Mouse (Mus musculus): Measurements from ENCODE around the gene Plcd1. TPM values are rescaled to one million over a fixed set of nuclear protein-coding genes. Genes with fewer than 3 reads are reported as not detected.

The Plcd1 gene
- 2.0 TPM for polyA plus RNA-seq (2015; fragmentation: Illumina TruSeq; extraction: RNeasy Lipid Tissue Mini Kit (QIAGEN cat#74804); ENCODE audit: insufficient read depth, low replicate concordance)

DNA sequence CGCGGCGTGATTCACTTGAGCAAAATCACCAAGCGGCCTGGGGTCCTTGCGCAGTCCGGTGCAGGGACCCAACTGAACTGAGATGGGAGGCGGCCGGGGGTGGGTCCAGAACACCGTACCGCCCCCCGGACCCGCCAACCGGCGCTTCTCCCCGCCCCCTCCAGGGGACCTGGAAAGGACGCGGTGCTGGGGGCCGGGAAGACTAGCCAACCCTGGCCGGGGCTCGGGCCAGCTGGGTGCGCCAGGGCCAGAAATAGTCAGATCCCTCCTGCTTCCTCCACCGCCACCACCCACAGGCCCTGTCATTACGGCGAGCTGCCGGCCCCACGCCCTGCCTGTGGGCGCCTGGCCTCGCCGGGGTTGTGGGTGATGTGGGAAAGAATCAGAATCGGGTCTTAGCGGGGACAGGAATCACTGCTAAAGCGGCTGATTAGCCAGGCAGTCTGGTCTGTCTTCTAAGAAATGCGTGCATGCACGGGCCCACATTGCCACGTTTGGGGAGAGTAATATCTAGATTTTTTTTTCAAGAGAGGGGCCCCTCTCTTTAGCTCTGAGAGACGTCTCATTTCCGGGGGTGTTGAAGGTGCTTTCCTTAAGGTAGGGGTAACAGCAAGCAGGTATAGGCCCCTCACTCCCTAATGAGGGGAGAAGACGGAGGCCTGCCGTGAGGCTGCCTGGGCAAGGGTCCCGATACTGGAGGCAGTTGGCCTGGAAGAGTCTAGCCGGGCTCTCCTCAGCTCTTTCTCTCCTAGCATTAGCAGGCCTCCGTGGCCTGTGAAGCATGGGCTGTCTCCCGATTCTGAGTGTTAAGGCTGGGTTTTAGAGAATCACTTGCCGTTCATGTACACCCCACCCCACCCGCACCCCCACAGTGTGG, at the start of gene Plcd1:
Gene Plcd1 (minus strand): TSS at position 84 of the 877 bp plus-strand sequence.

DNA sequence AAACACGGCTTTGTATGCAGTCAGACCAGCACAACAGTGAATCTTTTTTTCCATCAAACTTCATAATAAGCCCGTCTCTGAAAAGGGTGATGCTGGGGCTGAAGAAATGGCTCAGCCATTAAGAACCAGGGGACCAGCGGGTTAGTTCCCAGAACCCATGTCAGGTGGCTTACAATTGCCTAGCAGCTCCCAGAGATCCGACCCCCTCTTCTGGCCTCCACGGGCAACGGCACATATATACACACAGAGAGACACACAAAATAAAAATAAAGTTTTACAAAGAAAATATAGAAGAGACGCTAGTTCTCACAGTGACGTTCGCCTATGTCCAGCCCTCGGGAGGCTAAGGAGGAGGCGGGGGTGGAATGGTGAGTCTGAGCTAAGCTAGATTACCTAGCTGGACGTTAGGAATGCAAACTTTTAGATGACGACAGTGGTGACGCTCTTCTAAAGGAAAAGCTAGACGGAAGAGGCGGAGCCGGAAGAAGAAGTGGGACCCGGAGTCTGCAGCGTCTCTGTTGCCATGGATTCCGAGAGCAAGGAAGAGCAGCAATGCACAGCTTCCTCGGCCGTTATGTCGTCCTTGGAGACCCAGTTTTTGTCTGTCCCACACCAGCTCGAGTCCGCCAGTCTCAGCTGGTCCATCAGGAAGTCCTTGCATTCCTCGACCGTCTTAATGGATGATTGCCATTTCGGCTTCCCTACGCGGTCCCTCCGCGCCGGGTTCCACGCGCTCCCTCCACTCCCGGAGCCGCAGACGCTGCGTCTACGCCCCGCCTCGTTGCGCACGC, 8.9 kb upstream of the Plcd1 start, which contains the start of gene Dlec1:
Gene Dlec1 (plus strand): TSS at position 487 of the 791 bp plus-strand sequence.

DNA sequence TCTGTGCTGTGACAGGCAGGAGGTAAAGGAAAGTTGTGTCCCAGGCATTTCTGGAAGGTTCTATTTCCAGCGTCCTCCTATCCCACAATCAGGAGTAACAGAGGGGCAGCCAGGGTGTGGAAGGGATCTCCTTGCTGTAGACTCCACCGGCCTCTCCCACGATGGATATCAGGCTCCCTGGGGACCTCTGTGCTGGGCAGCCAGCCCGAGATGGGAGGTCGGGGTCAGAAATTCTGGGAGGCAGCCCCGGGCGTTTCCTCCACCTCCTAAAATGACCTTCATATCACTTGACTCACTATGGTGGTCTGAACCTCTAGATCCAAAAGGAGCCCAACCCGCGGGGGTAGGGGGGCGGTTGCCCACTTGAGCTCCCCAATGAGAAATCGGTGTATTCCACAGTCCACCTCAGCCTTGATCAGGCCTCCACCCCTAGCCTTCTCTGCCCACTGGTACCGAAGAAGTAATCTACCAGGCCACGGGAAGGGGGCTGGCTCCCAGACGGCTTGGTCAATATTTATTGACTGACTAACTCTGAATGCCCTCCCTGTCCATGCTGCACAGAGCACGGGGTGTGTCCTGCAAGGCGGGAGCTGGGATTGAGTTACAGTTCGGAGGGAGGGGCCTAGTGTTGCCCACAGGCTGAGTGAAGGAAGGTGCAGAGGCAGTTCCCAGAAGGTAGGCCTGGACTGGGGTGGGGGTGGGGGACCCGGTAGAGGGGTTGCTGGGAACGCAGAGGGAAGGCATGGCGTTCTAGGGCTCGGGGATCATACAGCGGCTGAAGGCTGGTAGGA, 41.0 kb downstream of the Plcd1 start, which contains the start of gene Vill:
Gene Vill (plus strand): TSS at position 625 of the 791 bp plus-strand sequence.

Other genes starting within 250 kb of the Plcd1 start
- gene Ctdspl, start 167.0 kb downstream of the Plcd1 start, polyA plus RNA-seq (2015; fragmentation: Illumina TruSeq; extraction: RNeasy Lipid Tissue Mini Kit (QIAGEN cat#74804); ENCODE audit: insufficient read depth, low replicate concordance) = 4.9 TPM
- gene Vill, start 40.7 kb downstream of the Plcd1 start, polyA plus RNA-seq (2015; fragmentation: Illumina TruSeq; extraction: RNeasy Lipid Tissue Mini Kit (QIAGEN cat#74804); ENCODE audit: insufficient read depth, low replicate concordance) = 6.1 TPM
- 0.43 TPM for gene Dlec1, start 9.0 kb upstream of the Plcd1 start, polyA plus RNA-seq (2015; fragmentation: Illumina TruSeq; extraction: RNeasy Lipid Tissue Mini Kit (QIAGEN cat#74804); ENCODE audit: insufficient read depth, low replicate concordance)
- not detected for gene Acaa1b, start 63.6 kb upstream of the Plcd1 start, polyA plus RNA-seq (2015; fragmentation: Illumina TruSeq; extraction: RNeasy Lipid Tissue Mini Kit (QIAGEN cat#74804); ENCODE audit: insufficient read depth, low replicate concordance)
- gene Gm47289, start 65.7 kb upstream of the Plcd1 start, polyA plus RNA-seq (2015; fragmentation: Illumina TruSeq; extraction: RNeasy Lipid Tissue Mini Kit (QIAGEN cat#74804); ENCODE audit: insufficient read depth, low replicate concordance) = not detected
- not detected for gene Slc22a13, start 115.6 kb upstream of the Plcd1 start, polyA plus RNA-seq (2015; fragmentation: Illumina TruSeq; extraction: RNeasy Lipid Tissue Mini Kit (QIAGEN cat#74804); ENCODE audit: insufficient read depth, low replicate concordance)
- 45.4 TPM for gene Oxsr1, start 228.9 kb upstream of the Plcd1 start, polyA plus RNA-seq (2015; fragmentation: Illumina TruSeq; extraction: RNeasy Lipid Tissue Mini Kit (QIAGEN cat#74804); ENCODE audit: insufficient read depth, low replicate concordance)
- 31.3 TPM for gene Acaa1a, start 246.2 kb upstream of the Plcd1 start, polyA plus RNA-seq (2015; fragmentation: Illumina TruSeq; extraction: RNeasy Lipid Tissue Mini Kit (QIAGEN cat#74804); ENCODE audit: insufficient read depth, low replicate concordance)
- gene Myd88, start 247.9 kb upstream of the Plcd1 start, polyA plus RNA-seq (2015; fragmentation: Illumina TruSeq; extraction: RNeasy Lipid Tissue Mini Kit (QIAGEN cat#74804); ENCODE audit: insufficient read depth, low replicate concordance) = 50.0 TPM